Comparison of ENCODE assay signal across 8 mouse cellular contexts in genomic region chr11:115563406-115563805, GRCm38 (mm10). TPM values are rescaled to one million over a fixed set of nuclear protein-coding genes. Genes with fewer than 3 reads are reported as not detected.
DNase-seq lines count a peak whose midpoint lies in the region; ATAC-seq and TF ChIP-seq lines count a peak whose summit lies in the region.

No protein-coding gene starts in this region.

- TF ChIP-seq EP300 in ES-Bruce4 (IDR thresholded peaks at IDR 0.05; ENCODE audit: insufficient read depth, low read depth, low read length): no peak

- no peak for DNase-seq in heart, adult 8-10 months (ENCODE audit: low spot score)
- DNase-seq in limb, embryonic 14.5 days (ENCODE audit: low spot score): no peak
- no peak for DNase-seq in cerebellum, adult 11 months
- DNase-seq in adrenal gland, postnatal 14 days: no peak

- H3K9ac ChIP-seq in heart, embryonic 13.5 days: peak overlapping the region; percentile 91
- peak overlapping the region; percentile 90 for H3K9ac ChIP-seq in ES-Bruce4 (ENCODE audit: low read depth, poor library complexity, severe bottlenecking)
- H3K9ac ChIP-seq in limb, embryonic 14.5 days (ENCODE audit: low read depth, low read length, severe bottlenecking): peak overlapping the region; percentile 60
- peak overlapping the region; percentile 32; the same call in 1 of the 2 replicates for H3K9ac ChIP-seq in stomach, embryonic 14.5 days (replicated peaks; ENCODE audit: low read depth, low read length)

- 42% methylated on average over 4 of the region's 4 CpGs for WGBS in heart, embryonic 13.5 days
- 49% methylated on average over 4 of the region's 4 CpGs for WGBS in limb, embryonic 14.5 days
- 48% methylated on average over 4 of the region's 4 CpGs for WGBS in stomach, embryonic 14.5 days

- H3K27ac ChIP-seq in heart, embryonic 13.5 days (replicated peaks): peak overlapping the region; percentile 68
- H3K27ac ChIP-seq in ES-Bruce4 (ENCODE audit: insufficient read depth, low read length): peak overlapping the region; percentile 74
- H3K27ac ChIP-seq in embryonic fibroblast, embryonic 13.5 days (ENCODE audit: insufficient read depth, low read length): 0 out of 2 replicates have a peak overlapping the region, but pooled peaks have one; percentile 37
- peak overlapping the region; percentile 78 for H3K27ac ChIP-seq in limb, embryonic 14.5 days (replicated peaks; ENCODE audit: low read depth, low read length)
- peak overlapping the region; percentile 82; the same call in 1 of the 2 replicates for H3K27ac ChIP-seq in stomach, embryonic 14.5 days (ENCODE audit: low read length)

- peaks cover 17% of the 10 kb centered on the region for H3K4me1 ChIP-seq in heart, embryonic 13.5 days
- no peaks in the 10 kb centered on the region for H3K4me1 ChIP-seq in ES-Bruce4 (ENCODE audit: control insufficient read depth, insufficient read depth, low read length)
- no peaks in the 10 kb centered on the region; the same call in 1 of the 2 replicates for H3K4me1 ChIP-seq in embryonic fibroblast, embryonic 13.5 days (ENCODE audit: control insufficient read depth, insufficient read depth, low read length)
- peaks cover 8% of the 10 kb centered on the region for H3K4me1 ChIP-seq in limb, embryonic 14.5 days (ENCODE audit: control insufficient read depth, insufficient read depth, low read length)
- H3K4me1 ChIP-seq in stomach, embryonic 14.5 days (ENCODE audit: control insufficient read depth, insufficient read depth, low read length): peaks cover 7% of the 10 kb centered on the region; the same call in 1 of the 2 replicates

- H3K27me3 ChIP-seq in heart, embryonic 13.5 days (replicated peaks): no peaks in the 10 kb centered on the region
- H3K27me3 ChIP-seq in ES-Bruce4 (ENCODE audit: control insufficient read depth, insufficient read depth, low read length, poor library complexity, severe bottlenecking): no peaks in the 10 kb centered on the region
- no peaks in the 10 kb centered on the region for H3K27me3 ChIP-seq in limb, embryonic 14.5 days (ENCODE audit: control insufficient read depth, insufficient read depth, low read length)
- H3K27me3 ChIP-seq in stomach, embryonic 14.5 days (ENCODE audit: control insufficient read depth, insufficient read depth, low read length): no peaks in the 10 kb centered on the region

- H3K9me3 ChIP-seq in heart, embryonic 13.5 days: no peaks in the 10 kb centered on the region
- no peaks in the 10 kb centered on the region; the same call in 1 of the 2 replicates for H3K9me3 ChIP-seq in ES-Bruce4 (replicated peaks; ENCODE audit: control insufficient read depth, insufficient read depth, low read length, poor library complexity, severe bottlenecking)
- no peaks in the 10 kb centered on the region for H3K9me3 ChIP-seq in limb, embryonic 14.5 days (ENCODE audit: control insufficient read depth, low read length)
- no peaks in the 10 kb centered on the region for H3K9me3 ChIP-seq in stomach, embryonic 14.5 days (ENCODE audit: control insufficient read depth, low read depth, low read length)

- ATAC-seq in heart, embryonic 13.5 days (ENCODE audit: extremely low read depth, insufficient number of reproducible peaks, low FRiP score, low TSS enrichment): no peak
- no peak for ATAC-seq in limb, embryonic 14.5 days (ENCODE audit: low FRiP score, low read depth)
- no peak for ATAC-seq in stomach, embryonic 14.5 days (ENCODE audit: insufficient number of reproducible peaks, insufficient read depth, low FRiP score, low read depth)

- TF ChIP-seq CTCF in ES-Bruce4 (IDR thresholded peaks at IDR 0.05; ENCODE audit: low read depth, low read length): no peak
- TF ChIP-seq CTCF in embryonic fibroblast, embryonic 13.5 days (IDR thresholded peaks at IDR 0.05; ENCODE audit: borderline replicate concordance, insufficient read depth, low read length): no peak

- H3K36me3 ChIP-seq in heart, embryonic 13.5 days: peaks cover 28% of the 10 kb centered on the region
- peaks cover 25% of the 10 kb centered on the region for H3K36me3 ChIP-seq in ES-Bruce4 (ENCODE audit: control insufficient read depth, insufficient read depth, low read length, poor library complexity, severe bottlenecking)
- H3K36me3 ChIP-seq in limb, embryonic 14.5 days (ENCODE audit: control insufficient read depth, insufficient read depth, low read length): peaks cover 22% of the 10 kb centered on the region
- H3K36me3 ChIP-seq in stomach, embryonic 14.5 days (ENCODE audit: control insufficient read depth, insufficient read depth, low read length): peaks cover 22% of the 10 kb centered on the region

- no peak for TF ChIP-seq POLR2A in ES-Bruce4 (IDR thresholded peaks at IDR 0.05; ENCODE audit: insufficient read depth, low read length)
- no peak for TF ChIP-seq POLR2A in embryonic fibroblast, embryonic 13.5 days (IDR thresholded peaks at IDR 0.05; ENCODE audit: low read depth, low read length)
- no peak for TF ChIP-seq POLR2A in limb, embryonic 14.5 days (IDR thresholded peaks at IDR 0.05; ENCODE audit: borderline replicate concordance, extremely low read depth, insufficient read depth, insufficient read length)

- H3K4me3 ChIP-seq in heart, embryonic 13.5 days: peak overlapping the region; percentile 93
- H3K4me3 ChIP-seq in ES-Bruce4 (ENCODE audit: low read depth, low read length): peak overlapping the region; percentile 99
- peak overlapping the region; percentile 46 for H3K4me3 ChIP-seq in embryonic fibroblast, embryonic 13.5 days (ENCODE audit: insufficient read depth, low read length)
- H3K4me3 ChIP-seq in limb, embryonic 14.5 days (replicated peaks; ENCODE audit: low read length): peak overlapping the region; percentile 57
- peak overlapping the region; percentile 97; the same call in 1 of the 2 replicates for H3K4me3 ChIP-seq in stomach, embryonic 14.5 days (ENCODE audit: low read depth, low read length)

- peak overlapping the region; percentile 83 for H3K4me2 ChIP-seq in heart, embryonic 13.5 days
- H3K4me2 ChIP-seq in limb, embryonic 14.5 days (replicated peaks; ENCODE audit: low read depth, low read length, severe bottlenecking): peak overlapping the region; percentile 72
- peak overlapping the region; percentile 61 for H3K4me2 ChIP-seq in stomach, embryonic 14.5 days (replicated peaks; ENCODE audit: low read depth, low read length)

RNA-seq across cellular contexts. Expression of gene Nup85, which starts 0.8 kb away (rescaled TPM):
- polyA plus RNA-seq in heart, embryonic 13.5 days (2015; fragmentation: Nextera tagmentation; extraction: Ambion mirVana): 111 and 113 TPM in 2 replicates
- total RNA-seq in heart, adult 8-10 months (2022): 10 to 100 TPM; 15.7 to 24.4 (median 19.2) TPM
- polyA plus RNA-seq in ES-Bruce4 (2011; ENCODE audit: insufficient read depth, insufficient read length, low read depth, missing spikeins): 99.9 and 103 TPM in 2 replicates
- 68.0 and 81.1 TPM in 2 replicates for polyA plus RNA-seq in embryonic fibroblast, embryonic 13.5 days (2011; ENCODE audit: insufficient read length, low read depth, missing spikeins)
- 184 and 187 TPM in 2 replicates for polyA plus RNA-seq in limb, embryonic 14.5 days (2012; rRNA removed)
- 144 and 148 TPM in 2 replicates for polyA plus RNA-seq in limb, embryonic 14.5 days (2014; fragmentation: Nextera tagmentation; extraction: Ambion mirVana)
- polyA plus RNA-seq in stomach, embryonic 14.5 days (2014; fragmentation: Nextera tagmentation; extraction: Ambion mirVana): 162 and 164 TPM in 2 replicates
- total RNA-seq in adrenal gland, postnatal 14 days (2021): 40.7 and 52.8 TPM in 2 replicates

RNA-seq across cellular contexts. Expression of gene Sumo2, which starts 27.3 kb away (rescaled TPM):
- 606 and 657 TPM in 2 replicates for polyA plus RNA-seq in heart, embryonic 13.5 days (2015; fragmentation: Nextera tagmentation; extraction: Ambion mirVana)
- 100 to 1,000 TPM; 166 to 179 (median 176) TPM for total RNA-seq in heart, adult 8-10 months (2022)
- polyA plus RNA-seq in ES-Bruce4 (2011; ENCODE audit: insufficient read depth, insufficient read length, low read depth, missing spikeins): 1,012 and 1,017 TPM in 2 replicates
- 408 and 505 TPM in 2 replicates for polyA plus RNA-seq in embryonic fibroblast, embryonic 13.5 days (2011; ENCODE audit: insufficient read length, low read depth, missing spikeins)
- 543 and 563 TPM in 2 replicates for polyA plus RNA-seq in limb, embryonic 14.5 days (2012; rRNA removed)
- 942 and 968 TPM in 2 replicates for polyA plus RNA-seq in limb, embryonic 14.5 days (2014; fragmentation: Nextera tagmentation; extraction: Ambion mirVana)
- 984 and 994 TPM in 2 replicates for polyA plus RNA-seq in stomach, embryonic 14.5 days (2014; fragmentation: Nextera tagmentation; extraction: Ambion mirVana)
- 262 and 272 TPM in 2 replicates for total RNA-seq in adrenal gland, postnatal 14 days (2021)

RNA-seq across cellular contexts. Expression of gene Mrps7, which starts 40.3 kb away (rescaled TPM):
- polyA plus RNA-seq in heart, embryonic 13.5 days (2015; fragmentation: Nextera tagmentation; extraction: Ambion mirVana): 79.2 and 86.8 TPM in 2 replicates
- 100 to 1,000 TPM in 1 of 4 experiments, 10 to 100 TPM in 3; 80.5 to 101 (median 85.0) TPM for total RNA-seq in heart, adult 8-10 months (2022)
- 29.3 and 35.5 TPM in 2 replicates for polyA plus RNA-seq in ES-Bruce4 (2011; ENCODE audit: insufficient read depth, insufficient read length, low read depth, missing spikeins)
- polyA plus RNA-seq in embryonic fibroblast, embryonic 13.5 days (2011; ENCODE audit: insufficient read length, low read depth, missing spikeins): 31.0 and 36.5 TPM in 2 replicates
- polyA plus RNA-seq in limb, embryonic 14.5 days (2012; rRNA removed): 40.2 and 47.4 TPM in 2 replicates
- polyA plus RNA-seq in limb, embryonic 14.5 days (2014; fragmentation: Nextera tagmentation; extraction: Ambion mirVana): 86.6 and 89.0 TPM in 2 replicates
- polyA plus RNA-seq in stomach, embryonic 14.5 days (2014; fragmentation: Nextera tagmentation; extraction: Ambion mirVana): 88.8 and 96.0 TPM in 2 replicates
- total RNA-seq in adrenal gland, postnatal 14 days (2021): 81.0 and 87.7 TPM in 2 replicates

RNA-seq across cellular contexts. Expression of gene Gga3, which starts 40.4 kb away (rescaled TPM):
- 14.0 and 14.9 TPM in 2 replicates for polyA plus RNA-seq in heart, embryonic 13.5 days (2015; fragmentation: Nextera tagmentation; extraction: Ambion mirVana)
- total RNA-seq in heart, adult 8-10 months (2022): 10 to 100 TPM; 13.0 to 19.0 (median 15.8) TPM
- polyA plus RNA-seq in ES-Bruce4 (2011; ENCODE audit: insufficient read depth, insufficient read length, low read depth, missing spikeins): 69.3 and 79.4 TPM in 2 replicates
- 17.0 and 30.3 TPM in 2 replicates for polyA plus RNA-seq in embryonic fibroblast, embryonic 13.5 days (2011; ENCODE audit: insufficient read length, low read depth, missing spikeins)
- polyA plus RNA-seq in limb, embryonic 14.5 days (2012; rRNA removed): 39.5 and 48.2 TPM in 2 replicates
- polyA plus RNA-seq in limb, embryonic 14.5 days (2014; fragmentation: Nextera tagmentation; extraction: Ambion mirVana): 17.7 and 19.1 TPM in 2 replicates
- polyA plus RNA-seq in stomach, embryonic 14.5 days (2014; fragmentation: Nextera tagmentation; extraction: Ambion mirVana): 18.6 and 21.2 TPM in 2 replicates
- total RNA-seq in adrenal gland, postnatal 14 days (2021): 19.5 and 23.8 TPM in 2 replicates

RNA-seq across cellular contexts. Expression of gene Jpt1, which starts 49.2 kb away (rescaled TPM):
- polyA plus RNA-seq in heart, embryonic 13.5 days (2015; fragmentation: Nextera tagmentation; extraction: Ambion mirVana): 432 and 502 TPM in 2 replicates
- 100 to 1,000 TPM; 114 to 126 (median 121) TPM for total RNA-seq in heart, adult 8-10 months (2022)
- 163 and 173 TPM in 2 replicates for polyA plus RNA-seq in ES-Bruce4 (2011; ENCODE audit: insufficient read depth, insufficient read length, low read depth, missing spikeins)
- polyA plus RNA-seq in embryonic fibroblast, embryonic 13.5 days (2011; ENCODE audit: insufficient read length, low read depth, missing spikeins): 141 and 164 TPM in 2 replicates
- polyA plus RNA-seq in limb, embryonic 14.5 days (2012; rRNA removed): 411 and 458 TPM in 2 replicates
- 541 and 547 TPM in 2 replicates for polyA plus RNA-seq in limb, embryonic 14.5 days (2014; fragmentation: Nextera tagmentation; extraction: Ambion mirVana)
- polyA plus RNA-seq in stomach, embryonic 14.5 days (2014; fragmentation: Nextera tagmentation; extraction: Ambion mirVana): 529 and 563 TPM in 2 replicates
- total RNA-seq in adrenal gland, postnatal 14 days (2021): 99.8 and 101 TPM in 2 replicates

Comparison
In these comparisons a context has a peak if more than half of its experiments do, and no peak if none do; other contexts are left out.
1. H3K4me3 ChIP-seq: peak in every context shown above with its lines; median percentile 99 in ES-Bruce4; 97 in stomach, embryonic 14.5 days; 93 in heart, embryonic 13.5 days; 57 in limb, embryonic 14.5 days; 46 in embryonic fibroblast, embryonic 13.5 days.
2. H3K9ac ChIP-seq: peak in every context shown above with its lines; median percentile 91 in heart, embryonic 13.5 days; 90 in ES-Bruce4; 60 in limb, embryonic 14.5 days; 32 in stomach, embryonic 14.5 days.